Mouse (Mus musculus) cerebellum, postnatal 10 days (tissue): ENCODE results near the gene Zfand2a.

Source experiments
- DNase-seq, 2 experiments: peaks; one replicate each; pipeline ENCODE4 v3.0.0; 2021; ENCODE audit warnings: mixed read lengths in 2 of 2

The Zfand2a gene

GRCm38 (mm10) chr5:139429818-139430341 is 54.5 kb downstream of the Zfand2a start:
- peak; percentile 50 to 65 for DNase-seq

- peak; percentile 84 to 89 for DNase-seq
Measured at GRCm38 (mm10) chr5:139427989-139428388, 56.4 kb downstream of the Zfand2a start.

- no peak for DNase-seq
Measured at GRCm38 (mm10) chr5:139427001-139427400, 57.3 kb downstream of the Zfand2a start.

- no peak for DNase-seq
Measured at GRCm38 (mm10) chr5:139425198-139425597, 59.2 kb downstream of the Zfand2a start.

- peak; percentile 91 to 94 for DNase-seq
Measured at GRCm38 (mm10) chr5:139423026-139423865, 61.1 kb downstream of the Zfand2a start, which contains the start of gene Gper1. Gper1 (plus strand) TSS chr5:139423151.
